Mouse (Mus musculus) frontal cortex, postnatal 36 days (tissue): Measurements from ENCODE around the gene Phrf1.
A peak's percentile ranks its signal among the peaks of the same experiment; 100 is the strongest.

Experiments
- DNase-seq, 2 experiments: peaks; one replicate each; pipeline ENCODE4 v3.0.0; 2022; ENCODE audit warnings: low spot score in 2 of 2

The Phrf1 gene

DNA sequence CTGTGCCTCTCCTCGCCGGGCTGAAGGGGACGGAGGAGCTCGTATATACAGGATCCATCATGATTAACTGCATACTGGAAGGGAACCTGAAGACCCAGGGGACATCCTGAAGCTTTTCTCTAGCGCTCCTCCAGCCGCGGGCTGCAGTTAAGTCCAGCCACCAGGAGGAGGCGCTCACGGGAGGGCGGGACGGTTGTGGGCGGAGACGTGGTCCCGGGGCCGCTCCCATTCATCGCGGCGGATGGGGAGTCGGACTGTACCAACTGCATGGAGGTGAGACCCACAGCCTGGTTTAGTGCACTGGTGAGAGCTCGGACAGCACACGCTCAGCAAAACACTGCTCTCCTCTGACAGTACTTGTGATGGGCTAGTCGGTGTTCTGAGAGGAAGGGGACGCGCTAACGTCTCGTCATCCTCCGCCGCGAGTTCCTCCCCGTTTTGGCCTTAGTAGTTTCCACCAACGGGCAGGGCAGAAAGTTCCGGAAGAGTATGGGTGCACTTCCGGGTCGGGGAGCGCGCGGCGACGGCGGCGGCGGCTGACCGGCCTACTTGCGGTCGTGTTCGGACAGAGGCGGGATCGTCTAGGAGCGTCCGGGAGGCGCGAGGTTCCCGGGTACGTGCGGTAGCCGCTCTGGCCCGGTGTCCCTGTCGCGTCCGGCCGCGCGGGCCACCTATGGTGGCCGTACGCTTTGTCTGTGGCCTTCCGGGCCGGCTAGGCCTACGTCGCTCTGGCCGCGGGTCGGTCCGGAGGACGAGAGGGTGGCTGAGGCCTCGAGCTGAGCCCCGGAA, at the start of gene Phrf1:
Phrf1 (plus strand) TSS at position 506 of the 789 bp plus-strand sequence.
- peak; percentile 91 to 95 for DNase-seq

GRCm38 (mm10) chr7:141188194-141188593, 40.4 kb upstream of the Phrf1 start:
- no peak for DNase-seq

DNA sequence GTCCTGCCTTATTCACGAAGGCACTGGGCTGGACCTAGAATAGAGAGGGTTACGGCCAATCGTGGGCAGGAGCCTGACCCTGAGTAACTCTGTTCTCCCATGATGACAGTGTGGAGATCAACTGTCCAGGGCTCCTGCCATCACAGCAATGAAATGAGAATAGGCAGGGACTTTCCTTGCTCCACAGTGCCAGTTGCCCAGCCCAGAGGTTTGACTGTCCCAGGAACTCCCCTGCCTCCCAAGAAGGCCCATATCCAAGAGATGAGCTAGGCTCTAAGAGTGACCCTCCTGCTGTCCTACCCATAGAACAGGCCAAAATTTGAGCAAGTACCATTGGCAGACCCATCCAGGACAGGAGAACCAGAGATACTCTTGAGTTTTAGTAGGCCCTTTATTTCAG, 39.9 kb upstream of the Phrf1 start:
- no peak for DNase-seq

- no peak for DNase-seq
These were observed 38.4 kb upstream of the Phrf1 start for GRCm38 (mm10) chr7:141190220-141190619.

- no peak for DNase-seq
These were observed 37.5 kb upstream of the Phrf1 start for GRCm38 (mm10) chr7:141191036-141191435.

DNA sequence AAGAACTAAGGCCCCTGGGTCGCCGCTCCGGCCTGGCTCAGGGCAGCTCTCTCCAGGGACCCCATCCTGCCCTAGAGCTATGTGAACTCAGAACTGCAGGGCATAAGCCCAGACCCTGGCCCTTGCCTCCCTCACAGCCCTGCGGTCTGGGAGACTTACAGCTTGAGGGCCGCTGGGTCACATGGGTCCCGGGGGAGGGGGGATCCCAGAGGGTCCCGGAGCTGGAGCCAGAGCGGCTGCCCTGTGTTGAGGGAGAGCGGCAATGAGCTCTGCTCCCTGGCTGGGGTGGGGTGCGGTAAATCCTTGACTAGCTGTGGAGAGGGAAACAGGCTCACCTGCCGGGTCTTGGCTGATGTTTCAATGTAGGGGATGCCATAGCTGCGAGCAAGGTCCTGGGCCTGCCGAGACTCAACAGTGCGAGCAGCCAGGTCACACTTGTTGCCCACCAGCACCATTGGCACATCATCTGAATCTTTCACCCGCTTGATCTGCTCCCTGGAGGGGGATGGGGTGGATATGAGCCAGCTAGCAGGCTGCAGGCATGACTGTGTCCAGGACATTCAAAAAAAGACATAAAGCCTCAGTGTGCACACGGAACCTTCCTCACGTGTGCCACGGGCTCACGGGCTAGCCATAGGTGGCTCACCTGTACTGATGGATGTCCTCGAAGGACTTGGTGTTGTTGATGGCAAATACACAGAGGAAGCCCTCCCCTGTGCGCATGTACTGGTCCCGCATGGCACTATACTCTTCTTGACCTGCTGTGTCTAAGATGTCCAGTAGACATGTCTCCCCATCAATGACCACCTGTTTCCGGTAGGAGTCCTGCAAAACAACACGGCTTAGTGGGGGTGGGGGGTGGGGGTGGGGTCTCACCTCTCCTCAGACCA, 36.5 kb upstream of the Phrf1 start:
- no peak for DNase-seq

DNA sequence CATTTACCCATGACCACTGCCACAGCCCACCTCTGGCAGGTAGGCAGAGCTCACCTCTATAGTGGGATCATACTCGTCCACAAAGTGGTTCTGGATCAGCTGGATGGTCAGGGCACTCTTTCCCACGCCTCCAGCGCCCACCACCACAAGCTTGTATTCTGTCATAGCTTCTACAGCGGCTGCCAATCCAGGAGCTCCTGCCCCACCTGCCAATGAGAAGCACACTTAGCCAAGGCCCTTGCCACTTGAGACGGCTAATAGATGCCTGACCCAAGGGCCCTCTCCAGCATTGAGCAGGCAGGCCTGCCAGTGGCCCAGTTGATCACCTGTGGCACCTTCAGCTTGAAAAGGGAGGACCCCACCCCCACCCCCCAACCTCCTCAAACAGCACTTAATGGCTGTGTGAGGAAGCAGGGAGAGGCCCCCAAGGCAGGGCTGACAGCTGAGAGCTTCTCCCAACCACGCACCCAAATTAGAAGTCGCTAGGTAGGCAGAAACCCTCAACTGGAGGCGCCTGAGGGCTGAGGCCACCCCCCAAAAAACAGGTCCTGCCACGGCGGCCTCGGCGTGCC, 35.7 kb upstream of the Phrf1 start:
- no peak for DNase-seq

DNA sequence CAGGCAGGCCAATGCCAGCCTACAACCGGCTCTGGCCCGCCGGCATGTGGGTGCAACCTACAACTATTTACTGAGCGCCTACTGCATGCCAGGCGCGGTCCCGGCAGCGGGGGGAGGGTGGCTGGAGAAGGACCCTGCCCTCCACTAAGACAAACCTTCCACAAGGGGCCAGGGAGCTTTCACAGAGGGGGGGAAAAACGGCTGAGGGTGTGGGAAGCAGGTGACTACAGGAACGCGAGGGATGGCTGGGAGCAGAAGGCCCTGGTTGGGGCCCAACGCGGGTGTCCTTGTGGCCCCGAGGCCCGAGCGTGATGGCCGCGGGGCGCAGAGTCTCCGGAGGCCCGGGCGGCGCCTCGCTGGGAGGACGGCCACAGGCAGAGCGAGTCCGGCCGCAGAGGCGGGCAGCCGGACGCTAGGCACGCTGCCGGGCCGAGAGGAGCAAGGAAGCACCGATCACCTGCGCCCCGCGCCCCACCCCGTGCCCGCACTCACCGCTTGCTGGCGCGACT, 35.2 kb upstream of the Phrf1 start:
- DNase-seq, result peak; percentile 34 to 42

DNA sequence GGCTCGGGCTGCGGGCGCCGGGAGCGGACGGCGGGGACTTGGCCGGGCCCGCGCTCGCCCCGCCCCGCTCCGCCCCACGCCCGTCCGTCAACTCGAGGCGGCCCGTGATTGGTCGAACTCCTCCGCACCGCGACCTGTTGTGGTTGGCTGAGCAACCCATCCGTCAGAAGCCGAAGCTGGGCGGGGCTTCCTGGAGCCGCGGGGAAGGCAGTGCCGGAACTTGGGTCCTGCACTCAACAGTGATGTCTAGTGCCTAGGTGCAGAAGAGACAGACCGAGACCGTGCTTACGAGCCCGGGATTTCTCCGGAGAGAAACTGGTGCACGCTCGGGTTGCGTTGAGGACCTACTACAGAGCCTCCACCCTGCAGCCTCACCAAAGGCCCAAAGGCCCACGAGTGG, 34.6 kb upstream of the Phrf1 start, which contains the start of the genes Hras and Lrrc56:
Hras (minus strand) TSS at position 58 of the 400 bp plus-strand sequence.
Lrrc56 (plus strand) TSS at position 210 of the 400 bp plus-strand sequence.
- DNase-seq, result peak; percentile 97

DNA sequence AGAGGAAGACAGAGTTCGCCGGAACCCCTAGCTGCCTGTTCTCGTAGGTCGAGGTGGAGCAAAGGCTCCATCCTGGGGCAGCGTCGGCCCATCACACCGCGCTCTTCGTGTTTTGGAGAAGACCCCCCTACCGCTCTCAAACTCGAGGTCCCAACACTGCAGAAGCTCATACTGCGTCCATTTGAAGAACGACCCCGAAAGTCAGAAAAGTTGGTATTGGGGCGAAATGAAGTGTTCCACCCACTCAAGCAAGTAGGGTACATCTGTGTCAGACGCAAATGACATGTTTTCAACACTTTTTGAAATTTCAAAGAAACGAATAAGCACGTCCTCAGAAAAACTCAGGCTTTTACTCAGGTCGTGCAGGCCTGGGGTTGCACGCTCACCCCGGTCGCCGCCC, 34.2 kb upstream of the Phrf1 start:
- DNase-seq, result no peak

DNA sequence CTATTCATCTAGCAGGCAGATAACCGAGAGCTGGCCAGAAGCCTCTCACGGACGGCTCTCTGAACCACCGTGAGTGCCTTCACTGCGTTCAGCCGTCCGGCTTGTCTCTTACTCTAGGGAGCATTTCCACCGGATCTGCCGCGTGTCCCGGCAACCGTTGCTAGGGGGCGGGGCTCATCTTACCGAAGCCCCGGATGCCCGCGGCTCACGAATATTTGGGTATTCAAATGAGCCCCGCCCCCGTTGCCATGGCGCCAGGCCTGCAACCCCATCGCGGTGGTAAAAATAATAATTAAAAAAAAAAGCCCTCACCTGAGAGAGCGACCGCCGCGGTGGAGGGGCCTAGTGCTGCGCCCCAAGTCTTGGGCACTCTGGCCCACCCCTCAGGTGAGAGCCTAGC, 33.8 kb upstream of the Phrf1 start:
- peak; percentile 73 to 89 for DNase-seq

- no peak for DNase-seq
These were observed 32.8 kb upstream of the Phrf1 start for GRCm38 (mm10) chr7:141195754-141196153.

GRCm38 (mm10) chr7:141196619-141197282, 31.8 kb upstream of the Phrf1 start:
- DNase-seq, result no peak

DNA sequence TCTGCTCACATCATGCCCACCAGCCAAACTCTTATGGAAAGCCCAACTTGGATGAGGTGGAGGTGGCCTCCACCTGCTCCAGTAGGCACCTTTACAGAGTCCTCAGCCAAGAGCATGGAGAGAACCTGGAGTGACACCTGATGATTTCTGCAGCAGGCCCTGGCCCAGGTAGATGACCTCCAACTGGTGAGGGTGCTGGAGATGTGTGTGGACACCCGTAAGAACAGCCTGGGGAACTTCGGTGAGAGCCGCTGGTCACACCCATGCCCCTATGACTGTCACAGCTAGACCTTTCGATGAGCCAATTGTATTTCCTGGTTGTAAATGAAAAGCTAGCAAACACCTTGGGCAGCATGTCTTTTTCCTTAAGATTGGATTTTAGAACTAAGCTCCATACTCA, 30.5 kb upstream of the Phrf1 start:
- no peak for DNase-seq

- DNase-seq, result no peak
These were observed 24.0 kb upstream of the Phrf1 start for GRCm38 (mm10) chr7:141204546-141204945.

DNA sequence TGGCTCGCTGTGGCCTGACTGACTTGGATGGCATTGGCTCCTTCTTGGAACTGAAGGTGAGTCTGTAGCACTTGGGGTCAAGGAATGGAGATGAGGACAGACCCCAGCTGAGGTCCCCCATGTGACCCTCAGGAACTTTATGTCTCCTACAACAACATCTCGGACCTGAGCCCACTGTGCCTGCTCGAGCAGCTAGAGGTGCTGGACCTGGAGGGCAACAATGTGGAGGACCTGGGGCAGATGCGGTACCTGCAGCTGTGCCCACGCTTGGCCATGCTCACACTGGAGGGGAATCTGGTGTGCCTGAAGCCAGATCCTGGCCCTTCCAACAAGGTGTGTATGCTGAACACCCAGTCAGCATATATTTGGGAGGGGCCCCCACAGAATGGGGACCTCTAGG, 23.1 kb upstream of the Phrf1 start:
- no peak for DNase-seq

GRCm38 (mm10) chr7:141206182-141206937, 22.2 kb upstream of the Phrf1 start:
- DNase-seq, result no peak

GRCm38 (mm10) chr7:141209526-141209925, 19.1 kb upstream of the Phrf1 start:
- no peak for DNase-seq

- no peak for DNase-seq
These were observed 18.4 kb upstream of the Phrf1 start for GRCm38 (mm10) chr7:141210137-141210536.

- DNase-seq, result no peak
These were observed 17.9 kb upstream of the Phrf1 start for GRCm38 (mm10) chr7:141210606-141211131.

GRCm38 (mm10) chr7:141213133-141213532, 15.5 kb upstream of the Phrf1 start:
- no peak for DNase-seq
